Mouse (Mus musculus): ENCODE measurements around the gene Olfr303. TPM values are rescaled to one million over a fixed set of nuclear protein-coding genes. Genes with fewer than 3 reads are reported as not detected.

Olfr303 gene
- total and polyA plus RNA-seq, 3 experiments = not detected

- H3K36me3 ChIP-seq (replicated peaks) = no peaks in the 10 kb centered on the region
- H3K9me3 ChIP-seq (replicated peaks) = peaks cover 3% of the 10 kb centered on the region; the same call in 1 of the 2 replicates
- no peaks in the 10 kb centered on the region for H3K4me1 ChIP-seq (ENCODE audit: insufficient read depth, low read depth, low read length)
- ATAC-seq (ENCODE audit: extremely low read depth, insufficient number of reproducible peaks, low FRiP score, poor library complexity, severe bottlenecking) (no peak), DNase-seq (ENCODE audit: low spot score) (no peak)
- TF ChIP-seq CTCF (IDR thresholded peaks at IDR 0.05; ENCODE audit: low read depth, low read length) = no peak
- no peak for TF ChIP-seq GATA2 (IDR thresholded peaks at IDR 0.05; ENCODE audit: borderline replicate concordance, low read depth, low read length)
- TF ChIP-seq GATA1 (IDR thresholded peaks at IDR 0.05; ENCODE audit: borderline replicate concordance, low read length) = no peak
- TF ChIP-seq TAL1 (conservative IDR thresholded peaks at IDR 0.05; ENCODE audit: low read depth, low read length) = no peak
- TF ChIP-seq POLR2AphosphoS5 (IDR thresholded peaks at IDR 0.05; ENCODE audit: insufficient replicate concordance, low read depth, low read length) = no peak
- no peak overlapping the region for H3K4me3 ChIP-seq (ENCODE audit: low read depth, low read length)
- no peaks in the 10 kb centered on the region for H3K27me3 ChIP-seq (ENCODE audit: insufficient read depth, low read length)
Measured at GRCm38 (mm10) chr7:86342881-86343565, 54.6 kb downstream of the Olfr303 start.

Other genes with a start within 250 kb of the Olfr303 start
- gene Vmn2r75, start 226.0 kb downstream of the Olfr303 start, total RNA-seq (2014; fragmentation: Nextera tagmentation) = not detected in 2 replicates
- under 0.01 and 0.06 TPM in 2 replicates for gene Vmn2r75, start 226.0 kb downstream of the Olfr303 start, total RNA-seq (2017)
- gene Vmn2r75, start 226.0 kb downstream of the Olfr303 start, polyA plus RNA-seq (2012) = not detected in 2 replicates
- gene Vmn2r76, start 151.5 kb downstream of the Olfr303 start, total RNA-seq (2014; fragmentation: Nextera tagmentation) = not detected in 2 replicates
- gene Vmn2r76, start 151.5 kb downstream of the Olfr303 start, total RNA-seq (2017) = 0.05 and 0.06 TPM in 2 replicates
- gene Vmn2r76, start 151.5 kb downstream of the Olfr303 start, polyA plus RNA-seq (2012) = not detected in 2 replicates
- not detected in 2 replicates for gene Olfr310, start 120.6 kb downstream of the Olfr303 start, total RNA-seq (2014; fragmentation: Nextera tagmentation)
- gene Olfr310, start 120.6 kb downstream of the Olfr303 start, total RNA-seq (2017) = 0.27 TPM in 1 of 2 replicates, not detected in the other
- not detected in 2 replicates for gene Olfr310, start 120.6 kb downstream of the Olfr303 start, polyA plus RNA-seq (2012)
- not detected in 2 replicates for gene Olfr309, start 84.1 kb downstream of the Olfr303 start, total RNA-seq (2014; fragmentation: Nextera tagmentation)
- 0.11 TPM in 1 of 2 replicates, not detected in the other for gene Olfr309, start 84.1 kb downstream of the Olfr303 start, total RNA-seq (2017)
- not detected in 2 replicates for gene Olfr309, start 84.1 kb downstream of the Olfr303 start, polyA plus RNA-seq (2012)
- not detected in 2 replicates for gene Olfr308, start 72.2 kb downstream of the Olfr303 start, total RNA-seq (2014; fragmentation: Nextera tagmentation)
- gene Olfr308, start 72.2 kb downstream of the Olfr303 start, total RNA-seq (2017) = 0.11 TPM in 1 of 2 replicates, not detected in the other
- not detected in 2 replicates for gene Olfr308, start 72.2 kb downstream of the Olfr303 start, polyA plus RNA-seq (2012)
- gene Olfr307, start 60.2 kb downstream of the Olfr303 start, total RNA-seq (2014; fragmentation: Nextera tagmentation) = not detected in 2 replicates
- gene Olfr307, start 60.2 kb downstream of the Olfr303 start, total RNA-seq (2017) = 0.11 and 0.35 TPM in 2 replicates
- gene Olfr307, start 60.2 kb downstream of the Olfr303 start, polyA plus RNA-seq (2012) = not detected in 2 replicates
- gene Olfr305, start 30.9 kb downstream of the Olfr303 start, total RNA-seq (2014; fragmentation: Nextera tagmentation) = not detected in 2 replicates
- gene Olfr305, start 30.9 kb downstream of the Olfr303 start, total RNA-seq (2017) = 0.12 and 0.22 TPM in 2 replicates
- gene Olfr305, start 30.9 kb downstream of the Olfr303 start, polyA plus RNA-seq (2012) = not detected in 2 replicates
- gene Olfr304, start 11.1 kb downstream of the Olfr303 start, total RNA-seq (2014; fragmentation: Nextera tagmentation) = not detected in 2 replicates
- 0.16 TPM in 1 of 2 replicates, not detected in the other for gene Olfr304, start 11.1 kb downstream of the Olfr303 start, total RNA-seq (2017)
- gene Olfr304, start 11.1 kb downstream of the Olfr303 start, polyA plus RNA-seq (2012) = not detected in 2 replicates
- gene Olfr301, start 6.1 kb upstream of the Olfr303 start, total RNA-seq (2014; fragmentation: Nextera tagmentation) = not detected in 2 replicates
- gene Olfr301, start 6.1 kb upstream of the Olfr303 start, total RNA-seq (2017) = 0.12 TPM in 1 of 2 replicates, not detected in the other
- not detected in 2 replicates for gene Olfr301, start 6.1 kb upstream of the Olfr303 start, polyA plus RNA-seq (2012)
- not detected in 2 replicates for gene Olfr299, start 62.1 kb upstream of the Olfr303 start, total RNA-seq (2014; fragmentation: Nextera tagmentation)
- 0.05 TPM in 1 of 2 replicates, not detected in the other for gene Olfr299, start 62.1 kb upstream of the Olfr303 start, total RNA-seq (2017)
- not detected in 2 replicates for gene Olfr299, start 62.1 kb upstream of the Olfr303 start, polyA plus RNA-seq (2012)
- not detected in 2 replicates for gene Olfr298, start 94.7 kb upstream of the Olfr303 start, total RNA-seq (2014; fragmentation: Nextera tagmentation)
- gene Olfr298, start 94.7 kb upstream of the Olfr303 start, total RNA-seq (2017) = 0.12 TPM in 1 of 2 replicates, not detected in the other
- gene Olfr298, start 94.7 kb upstream of the Olfr303 start, polyA plus RNA-seq (2012) = not detected in 2 replicates
- not detected in 2 replicates for gene Olfr297, start 122.2 kb upstream of the Olfr303 start, total RNA-seq (2014; fragmentation: Nextera tagmentation)
- 0.06 TPM in 1 of 2 replicates, not detected in the other for gene Olfr297, start 122.2 kb upstream of the Olfr303 start, total RNA-seq (2017)
- not detected in 2 replicates for gene Olfr297, start 122.2 kb upstream of the Olfr303 start, polyA plus RNA-seq (2012)
- gene Olfr295, start 186.1 kb upstream of the Olfr303 start, total RNA-seq (2014; fragmentation: Nextera tagmentation) = not detected in 2 replicates
- 0.06 and 0.27 TPM in 2 replicates for gene Olfr295, start 186.1 kb upstream of the Olfr303 start, total RNA-seq (2017)
- not detected in 2 replicates for gene Olfr295, start 186.1 kb upstream of the Olfr303 start, polyA plus RNA-seq (2012)
- gene Olfr294, start 218.9 kb upstream of the Olfr303 start, total RNA-seq (2014; fragmentation: Nextera tagmentation) = not detected in 2 replicates
- 0.12 and 0.16 TPM in 2 replicates for gene Olfr294, start 218.9 kb upstream of the Olfr303 start, total RNA-seq (2017)
- not detected in 2 replicates for gene Olfr294, start 218.9 kb upstream of the Olfr303 start, polyA plus RNA-seq (2012)